Mouse (Mus musculus) hindbrain, embryonic 16.5 days (tissue): ENCODE measurements around the gene Nubpl. TPM values are rescaled to one million over a fixed set of nuclear protein-coding genes. Genes with fewer than 3 reads are reported as not detected.
A peak's percentile ranks its signal among the peaks of the same experiment; 100 is the strongest.

ENCODE experiments used
- ATAC-seq: fragments of 200-750 bp; cut with Nextera tagmentation; 2 replicates; pipeline ENCODE4 v1.8.0; 2017; ENCODE audit warnings: moderate TSS enrichment, moderate library complexity
- H3K27ac ChIP-seq: fragments of 300-500 bp; sonication (generic); 2 replicates; pipeline ENCODE4 v1.5.1; 2014; ENCODE audit warnings: low read depth, mild to moderate bottlenecking, control low read depth, low read length, moderate library complexity
- H3K27me3 ChIP-seq: fragments of 300-500 bp; sonication (generic); replicated peaks from 2 replicates; pipeline ENCODE4 v1.6.1; 2014; ENCODE audit warnings: low read length; ENCODE audit not compliant: control insufficient read depth, insufficient read depth
- H3K36me3 ChIP-seq: fragments of 300-500 bp; sonication (generic); 2 replicates; pipeline ENCODE4 v1.6.1; 2014; ENCODE audit warnings: mild to moderate bottlenecking, low read length, moderate library complexity, mixed read lengths; ENCODE audit not compliant: control insufficient read depth, insufficient read depth
- H3K4me1 ChIP-seq: fragments of 300-500 bp; sonication (generic); 2 replicates; pipeline ENCODE4 v1.6.1; 2014; ENCODE audit warnings: low read depth, low read length; ENCODE audit not compliant: control insufficient read depth, insufficient read depth
- H3K4me2 ChIP-seq: fragments of 300-500 bp; sonication (generic); 2 replicates; pipeline ENCODE4 v1.6.1; 2014; ENCODE audit warnings: mild to moderate bottlenecking, low read length, control low read depth, moderate library complexity
- H3K4me3 ChIP-seq: fragments of 300-500 bp; sonication (generic); 2 replicates; pipeline ENCODE4 v1.5.1; 2014; ENCODE audit warnings: mild to moderate bottlenecking, low read length, control low read depth, moderate library complexity
- H3K9ac ChIP-seq: fragments of 300-500 bp; sonication (generic); 2 replicates; pipeline ENCODE4 v1.6.1; 2014; ENCODE audit warnings: low read depth, mild to moderate bottlenecking, control low read depth, low read length, moderate library complexity
- H3K9me3 ChIP-seq: fragments of 300-500 bp; sonication (generic); 2 replicates; pipeline ENCODE4 v1.6.1; 2014; ENCODE audit warnings: mild to moderate bottlenecking, low read length, moderate library complexity; ENCODE audit not compliant: control insufficient read depth
- WGBS: fragments of 180-500 bp; shearing (Covaris S2); extraction: QIAGEN DNeasy Blood & Tissue Kit; methylation state at CpG from one replicate; pipeline ENCODE4 v1.1.7; 2014; 5-methylcytosine and 5-hydroxymethylcytosine counted together
- polyA plus RNA-seq: library from polyadenylated mRNA; unstranded; fragments of >200 nt; fragmentation: Nextera tagmentation; extraction: Ambion mirVana; gene quantifications from 2 replicates; pipeline ENCODE4 v1.2.1, GENCODE M21; 2015

Gene Nubpl
- polyA plus RNA-seq, 1 experiment from 2014 or later: 8.7 TPM

DNA sequence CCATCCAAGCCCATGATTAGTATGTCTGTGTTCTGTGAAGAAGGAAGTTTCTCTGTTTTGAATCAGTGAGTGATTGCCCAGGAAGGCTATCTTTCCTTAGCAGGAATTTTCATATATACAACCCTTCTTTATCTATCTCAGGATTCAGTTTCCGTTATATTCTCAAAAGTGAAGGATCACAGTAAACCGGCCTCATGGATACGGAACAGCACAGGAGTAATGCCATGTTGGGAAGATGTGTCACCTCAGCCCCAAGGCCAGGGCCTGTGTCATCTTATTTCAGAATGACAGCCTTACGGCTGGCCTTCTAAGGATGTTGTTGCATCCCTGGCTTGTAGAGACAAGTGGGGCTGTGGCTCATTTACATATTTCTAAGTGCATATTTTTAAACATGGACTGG, 231.0 kb downstream of the Nubpl start:
- no peak for ATAC-seq
- H3K36me3 ChIP-seq: no peaks in the 10 kb centered on the region
- H3K9ac ChIP-seq: no peak overlapping the region
- 94% methylated on average over 4 of the region's 4 CpGs for WGBS
- H3K9me3 ChIP-seq: no peaks in the 10 kb centered on the region
- H3K27ac ChIP-seq: no peak overlapping the region
- H3K4me1 ChIP-seq: no peaks in the 10 kb centered on the region
- H3K4me3 ChIP-seq: no peak overlapping the region
- no peaks in the 10 kb centered on the region for H3K27me3 ChIP-seq
- H3K4me2 ChIP-seq: no peak overlapping the region

DNA sequence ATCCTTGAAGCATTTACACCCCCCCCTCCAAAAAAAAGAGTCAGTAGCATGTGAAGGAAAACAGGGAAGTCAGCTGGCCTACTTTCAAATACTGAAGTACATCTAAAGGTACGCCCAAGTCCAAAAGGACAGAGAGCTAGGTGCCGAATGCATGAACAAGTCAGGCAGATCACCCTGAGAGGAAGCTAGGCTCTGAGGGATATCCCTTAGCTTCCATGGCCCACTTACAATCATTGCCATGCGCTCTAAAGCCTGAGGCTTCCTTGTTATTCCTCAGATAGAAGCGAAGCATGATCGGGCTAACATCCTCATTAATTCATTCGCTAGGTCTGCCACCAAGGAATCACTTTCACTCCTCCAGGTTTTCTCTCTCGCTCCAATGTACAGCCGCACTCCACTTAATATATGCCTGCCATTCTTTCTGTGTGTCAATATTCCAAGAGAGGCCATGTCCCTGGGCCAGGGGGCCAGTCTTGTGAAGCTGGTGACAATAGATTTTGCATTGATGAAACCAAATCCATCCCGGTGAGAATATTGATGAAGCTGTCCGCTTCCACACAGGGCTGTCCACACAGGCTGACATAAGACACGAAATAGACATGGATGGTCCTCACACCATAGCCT, 237.7 kb downstream of the Nubpl start:
- Histone ChIP-seq H3K4me2 (no peak overlapping the region), H3K36me3 (no peaks in the 10 kb centered on the region), H3K27ac (no peak overlapping the region), H3K9ac (no peak overlapping the region), H3K27me3 (no peaks in the 10 kb centered on the region), H3K4me3 (no peak overlapping the region), H3K4me1 (no peaks in the 10 kb centered on the region), H3K9me3 (no peaks in the 10 kb centered on the region)
- no peak for ATAC-seq
- WGBS: 62% methylated on average over 11 of the region's 11 CpGs

- H3K27me3 ChIP-seq: no peaks in the 10 kb centered on the region
- no peak overlapping the region for H3K9ac ChIP-seq
- H3K4me3 ChIP-seq: no peak overlapping the region
- ATAC-seq: no peak
- no peaks in the 10 kb centered on the region for H3K4me1 ChIP-seq
- H3K27ac ChIP-seq: no peak overlapping the region
- no peaks in the 10 kb centered on the region for H3K36me3 ChIP-seq
- 75% methylated on average over 2 of the region's 2 CpGs for WGBS
- H3K9me3 ChIP-seq: no peaks in the 10 kb centered on the region
- no peak overlapping the region for H3K4me2 ChIP-seq
Measured at GRCm38 (mm10) chr12:52338136-52338753, 240.7 kb downstream of the Nubpl start.

GRCm38 (mm10) chr12:52346611-52347010, 249.1 kb downstream of the Nubpl start:
- no peaks in the 10 kb centered on the region for H3K9me3 ChIP-seq
- H3K27ac ChIP-seq: no peak overlapping the region
- 24% methylated on average over 5 of the region's 5 CpGs for WGBS
- H3K4me3 ChIP-seq: no peak overlapping the region
- peak; percentile 89 for ATAC-seq
- no peak overlapping the region for H3K4me2 ChIP-seq
- H3K27me3 ChIP-seq: no peaks in the 10 kb centered on the region
- H3K9ac ChIP-seq: no peak overlapping the region; the same call in 1 of the 2 replicates
- no peaks in the 10 kb centered on the region for H3K36me3 ChIP-seq
- H3K4me1 ChIP-seq: no peaks in the 10 kb centered on the region

GRCm38 (mm10) chr12:52350276-52350675, 252.7 kb downstream of the Nubpl start:
- Histone ChIP-seq H3K9me3 (no peaks in the 10 kb centered on the region), H3K9ac (no peak overlapping the region), H3K4me2 (no peak overlapping the region), H3K4me1 (no peaks in the 10 kb centered on the region), H3K4me3 (no peak overlapping the region), H3K27me3 (no peaks in the 10 kb centered on the region), H3K27ac (no peak overlapping the region), H3K36me3 (no peaks in the 10 kb centered on the region)
- 85% methylated on average over 3 of the region's 3 CpGs for WGBS
- no peak for ATAC-seq

- Histone ChIP-seq H3K4me3 (no peak overlapping the region), H3K9me3 (no peaks in the 10 kb centered on the region), H3K4me2 (no peak overlapping the region), H3K36me3 (no peaks in the 10 kb centered on the region), H3K9ac (no peak overlapping the region), H3K4me1 (no peaks in the 10 kb centered on the region), H3K27ac (no peak overlapping the region), H3K27me3 (no peaks in the 10 kb centered on the region)
- no peak for ATAC-seq
- 88% methylated on average over 10 of the region's 10 CpGs for WGBS
Measured at GRCm38 (mm10) chr12:52359484-52359883, 261.9 kb downstream of the Nubpl start.

DNA sequence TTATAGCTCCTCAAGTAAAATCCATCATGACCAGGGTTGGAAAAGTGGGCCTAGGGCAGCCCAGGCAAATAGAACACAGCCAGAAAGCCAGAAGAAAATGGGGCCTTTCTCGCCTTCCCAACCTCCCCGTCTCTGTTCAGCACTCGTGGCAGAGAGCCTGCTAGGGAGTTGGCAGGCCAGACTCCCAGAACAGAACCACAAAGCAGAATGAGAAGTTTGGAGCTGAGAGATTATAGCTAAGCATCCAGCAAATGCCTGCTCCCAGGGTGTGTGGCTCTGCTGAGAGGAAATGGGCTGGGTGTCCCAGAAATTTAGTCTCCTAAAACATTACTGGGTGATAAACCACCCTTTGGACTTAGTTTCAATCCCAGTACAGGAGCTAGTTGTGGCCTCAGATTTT, 262.6 kb downstream of the Nubpl start:
- Histone ChIP-seq H3K4me1 (no peaks in the 10 kb centered on the region), H3K4me2 (no peak overlapping the region), H3K4me3 (no peak overlapping the region), H3K27ac (no peak overlapping the region), H3K9me3 (no peaks in the 10 kb centered on the region), H3K9ac (no peak overlapping the region), H3K36me3 (no peaks in the 10 kb centered on the region), H3K27me3 (no peaks in the 10 kb centered on the region)
- ATAC-seq: no peak; the same call in 1 of the 2 replicates
- WGBS: 53% methylated on average over 3 of the region's 3 CpGs

GRCm38 (mm10) chr12:52361198-52361597, 263.7 kb downstream of the Nubpl start:
- H3K9ac ChIP-seq: no peak overlapping the region
- H3K4me1 ChIP-seq: no peaks in the 10 kb centered on the region
- no peaks in the 10 kb centered on the region; the same call in 1 of the 2 replicates for H3K9me3 ChIP-seq
- H3K27me3 ChIP-seq: no peaks in the 10 kb centered on the region
- H3K36me3 ChIP-seq: no peaks in the 10 kb centered on the region
- H3K4me2 ChIP-seq: no peak overlapping the region
- no peak overlapping the region for H3K27ac ChIP-seq
- no peak overlapping the region for H3K4me3 ChIP-seq
- 26% methylated on average over 6 of the region's 6 CpGs for WGBS
- no peak for ATAC-seq
